Mouse (Mus musculus) heart, postnatal 14 days (tissue): ENCODE results near the gene Scarb1. TPM values are rescaled to one million over a fixed set of nuclear protein-coding genes. Genes with fewer than 3 reads are reported as not detected.

Source experiments
- total RNA-seq, 2 experiments: library from RNA; stranded (reverse); gene quantifications; 2 replicates each; pipeline ENCODE4 v1.2.3; 2021

The Scarb1 gene
- total RNA-seq, 2 experiments from 2014 or later: 60.1 to 77.5 TPM

Other genes with a start within 250 kb of the Scarb1 start
- 10 to 100 TPM; 89.1 to 98.5 TPM for gene Ncor2, start 161.9 kb downstream of the Scarb1 start, total RNA-seq
- under 1 TPM in 1 of 2 experiments, not detected in 1; 0.24 TPM for gene Gm10382, start 48.2 kb upstream of the Scarb1 start, total RNA-seq
- 1,000 to 10,000 TPM in 1 of 2 experiments, 100 to 1,000 TPM in 1; 947 to 1,009 TPM for gene Ubc, start 49.1 kb upstream of the Scarb1 start, total RNA-seq
- 10 to 100 TPM; 10.8 to 11.5 TPM for gene Dhx37, start 93.0 kb upstream of the Scarb1 start, total RNA-seq
- gene Bri3bp, start 100.5 kb upstream of the Scarb1 start, total RNA-seq: 10 to 100 TPM; 48.0 to 62.4 TPM
- 1 to 10 TPM; 4.0 to 4.8 TPM for gene Aacs, start 134.7 kb upstream of the Scarb1 start, total RNA-seq
- not detected for gene Tmem132b, start 190.7 kb upstream of the Scarb1 start, total RNA-seq